ENCODE assay signal across 23 mouse cellular contexts in the genomic region with DNA sequence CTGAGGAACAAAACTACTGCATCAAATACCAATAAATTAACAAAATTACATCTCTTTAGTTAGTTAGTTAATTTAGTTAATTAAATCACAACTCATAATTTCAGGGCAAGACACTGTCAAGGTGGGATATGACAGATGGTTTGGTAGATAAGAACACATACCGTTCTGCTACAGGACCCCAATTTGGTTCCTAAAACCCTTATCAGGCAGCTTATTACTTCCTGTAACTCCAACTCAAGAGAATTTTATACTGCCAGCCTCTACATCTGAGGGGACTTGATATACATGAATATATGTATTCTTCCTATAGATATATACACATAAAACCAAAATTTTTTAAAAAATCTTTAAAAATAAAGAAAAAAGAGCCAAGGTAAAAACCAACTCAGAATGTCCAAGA.
"Had no signal": no experiment of that assay in that cellular context is flagged by ENCODE, and none has a peak within 500 bp of the region (broad histone marks: within the 10 kb centered on the region; RNA-seq: fewer than 3 reads in every experiment).

No protein-coding gene starts in this region.

- H3K9me3 ChIP-seq: hindbrain, embryonic 10.5 days; hindbrain, embryonic 12.5 days; intestine, embryonic 15.5 days; limb, embryonic 10.5 days; limb, embryonic 12.5 days had no signal

- H3K27ac ChIP-seq: heart, adult 2 months; hindbrain, embryonic 10.5 days; hindbrain, embryonic 12.5 days; hindbrain, embryonic 14.5 days; intestine, embryonic 15.5 days; layer of hippocampus, adult 2 months; left cerebral cortex, adult 2 months; limb, embryonic 10.5 days; limb, embryonic 12.5 days had no signal

- DNase-seq: gastrocnemius, postnatal 14 days; gastrocnemius, postnatal 36 days; heart, adult 11 months; heart, adult 2 months; heart, postnatal 10 days; heart, postnatal 4 days; kidney, adult 18-20 months; kidney, adult 8-10 months; kidney, postnatal 10 days; kidney, postnatal 25 days; kidney, postnatal 4 days; liver had no signal

- H3K27me3 ChIP-seq: hindbrain, embryonic 12.5 days; intestine, embryonic 15.5 days; limb, embryonic 12.5 days had no signal

- H3K4me1 ChIP-seq: hindbrain, embryonic 10.5 days; hindbrain, embryonic 12.5 days; intestine, embryonic 15.5 days; limb, embryonic 10.5 days; limb, embryonic 12.5 days had no signal

- ATAC-seq: hindbrain, embryonic 16.5 days; inflammation-experienced regulatory T-cells, adult 6 months; intestine, embryonic 15.5 days; intestine, postnatal 0 days had no signal

- H3K4me3 ChIP-seq: heart, adult 2 months; hindbrain, embryonic 10.5 days; hindbrain, embryonic 12.5 days; intestine, embryonic 15.5 days; layer of hippocampus, adult 2 months; left cerebral cortex, adult 2 months; limb, embryonic 10.5 days; limb, embryonic 12.5 days had no signal
